Mouse (Mus musculus) thymus, adult 2 months (tissue): ENCODE results near the gene Mypop. TPM values are rescaled to one million over a fixed set of nuclear protein-coding genes. Genes with fewer than 3 reads are reported as not detected.

Source experiments
- DNase-seq: peaks from one replicate; pipeline ENCODE4 v3.0.0; 2021
- H3K27ac ChIP-seq: fragments of 200-500 bp; 2 replicates; pipeline ENCODE4 v1.5.1; 2012; ENCODE audit warnings: low read length, control low read depth; ENCODE audit not compliant: control insufficient read depth, insufficient read depth
- H3K27me3 ChIP-seq: fragments of 200-500 bp; 2 replicates; pipeline ENCODE4 v1.6.1; 2012; ENCODE audit warnings: mild to moderate bottlenecking, low read length, moderate library complexity, mixed read lengths; ENCODE audit not compliant: control insufficient read depth, insufficient read depth
- H3K36me3 ChIP-seq: fragments of 200-500 bp; 2 replicates; pipeline ENCODE4 v1.6.1; 2012; ENCODE audit warnings: mild to moderate bottlenecking, low read length, moderate library complexity; ENCODE audit not compliant: control insufficient read depth, insufficient read depth
- H3K4me1 ChIP-seq: fragments of 200-500 bp; replicated peaks from 2 replicates; pipeline ENCODE4 v1.6.1; 2012; ENCODE audit warnings: low read length; ENCODE audit not compliant: control insufficient read depth, insufficient read depth
- H3K4me3 ChIP-seq: fragments of 200-500 bp; 2 replicates; pipeline ENCODE4 v1.5.1; 2012; ENCODE audit warnings: mild to moderate bottlenecking, low read length, control low read depth, moderate library complexity; ENCODE audit not compliant: control insufficient read depth, insufficient read depth
- CTCF ChIP-seq: fragments of 200-500 bp; IDR thresholded peaks from 2 replicates; pipeline ENCODE4 v1.5.1; 2012; ENCODE audit warnings: mild to moderate bottlenecking, control low read depth, low read length, moderate library complexity, borderline replicate concordance; ENCODE audit not compliant: control insufficient read depth, poor library complexity, insufficient read depth; ENCODE audit errors: extremely low read depth
- POLR2A ChIP-seq: fragments of 200-500 bp; IDR thresholded peaks from 2 replicates; pipeline ENCODE4 v1.6.1; 2012; ENCODE audit warnings: mild to moderate bottlenecking, low read length, control low read depth, moderate library complexity; ENCODE audit not compliant: control insufficient read depth, poor library complexity, insufficient read depth; ENCODE audit errors: extremely low read depth
- WGBS: fragments of 180-500 bp; shearing (Covaris S2); methylation state at CpG from one replicate; pipeline ENCODE4 v1.1.7; 2018; 5-methylcytosine and 5-hydroxymethylcytosine counted together
- polyA plus RNA-seq: library from polyadenylated mRNA; depleted of rRNA; stranded (reverse); fragments of >200 nt; gene quantifications from 2 replicates; pipeline ENCODE4 v1.2.3, GENCODE M21; 2012; rRNA removed

Gene Mypop
- polyA plus RNA-seq, 1 experiment = 5.0 TPM

- no peak for DNase-seq
- no peaks in the 10 kb centered on the region for H3K27me3 ChIP-seq
- peaks cover 79% of the 10 kb centered on the region for H3K36me3 ChIP-seq
- no peaks in the 10 kb centered on the region for H3K4me1 ChIP-seq
- 97% methylated on average over 11 of the region's 11 CpGs for WGBS
- H3K4me3 ChIP-seq = no peak overlapping the region
- no peak for TF ChIP-seq CTCF
- TF ChIP-seq POLR2A = no peak
- H3K27ac ChIP-seq = no peak overlapping the region
These were observed 55.4 kb downstream of the Mypop start for GRCm38 (mm10) chr7:19046286-19047069.

GRCm38 (mm10) chr7:19048006-19048527, 57.0 kb downstream of the Mypop start:
- Histone ChIP-seq H3K27me3 (no peaks in the 10 kb centered on the region), H3K36me3 (peaks cover 64% of the 10 kb centered on the region), H3K27ac (no peak overlapping the region), H3K4me3 (no peak overlapping the region), H3K4me1 (no peaks in the 10 kb centered on the region)
- no peak for TF ChIP-seq CTCF
- no peak for TF ChIP-seq POLR2A
- no peak for DNase-seq
- 79% methylated on average over 14 of the region's 14 CpGs for WGBS

GRCm38 (mm10) chr7:19049252-19049651, 58.2 kb downstream of the Mypop start:
- no peak for DNase-seq
- no peak for TF ChIP-seq POLR2A
- TF ChIP-seq CTCF = no peak
- no peaks in the 10 kb centered on the region for H3K27me3 ChIP-seq
- H3K36me3 ChIP-seq = peaks cover 54% of the 10 kb centered on the region
- no peaks in the 10 kb centered on the region for H3K4me1 ChIP-seq
- no peak overlapping the region for H3K4me3 ChIP-seq
- H3K27ac ChIP-seq = no peak overlapping the region
- WGBS = 93% methylated on average over 5 of the region's 5 CpGs

- no peak overlapping the region for H3K27ac ChIP-seq
- TF ChIP-seq POLR2A (no peak), CTCF (no peak)
- no peak for DNase-seq
- WGBS = 93% methylated on average over 8 of the region's 8 CpGs
- peaks cover 45% of the 10 kb centered on the region for H3K36me3 ChIP-seq
- no peak overlapping the region for H3K4me3 ChIP-seq
- H3K27me3 ChIP-seq = no peaks in the 10 kb centered on the region
- H3K4me1 ChIP-seq = no peaks in the 10 kb centered on the region
These were observed 59.1 kb downstream of the Mypop start for GRCm38 (mm10) chr7:19050172-19050571.

- no peaks in the 10 kb centered on the region for H3K27me3 ChIP-seq
- DNase-seq = no peak
- no peak overlapping the region for H3K4me3 ChIP-seq
- TF ChIP-seq CTCF = no peak
- TF ChIP-seq POLR2A = no peak
- no peak overlapping the region for H3K27ac ChIP-seq
- WGBS = 93% methylated on average over 4 of the region's 4 CpGs
- peaks cover 36% of the 10 kb centered on the region for H3K36me3 ChIP-seq
- H3K4me1 ChIP-seq = no peaks in the 10 kb centered on the region
These were observed 60.1 kb downstream of the Mypop start for GRCm38 (mm10) chr7:19051161-19051560.

Other genes with a start within 250 kb of the Mypop start
- gene Psg19, start 192.7 kb upstream of the Mypop start, polyA plus RNA-seq = not detected in 2 replicates
- 0.09 TPM in 2 replicates for gene Psg17, start 169.6 kb upstream of the Mypop start, polyA plus RNA-seq
- 1.1 and 1.6 TPM in 2 replicates for gene Mill2, start 151.3 kb upstream of the Mypop start, polyA plus RNA-seq
- gene Pglyrp1, start 119.9 kb upstream of the Mypop start, polyA plus RNA-seq = 49.8 and 59.4 TPM in 2 replicates
- 56.5 and 67.1 TPM in 2 replicates for gene Ccdc61, start 80.8 kb upstream of the Mypop start, polyA plus RNA-seq
- 0.39 and 0.40 TPM in 2 replicates for gene Nova2, start 65.4 kb upstream of the Mypop start, polyA plus RNA-seq
- gene Nanos2, start 3.8 kb upstream of the Mypop start, polyA plus RNA-seq = 0.12 TPM in 1 of 2 replicates, not detected in the other
- gene Irf2bp1, start 12.8 kb downstream of the Mypop start, polyA plus RNA-seq = 67.2 and 76.3 TPM in 2 replicates
- gene Foxa3, start 32.3 kb downstream of the Mypop start, polyA plus RNA-seq = 0.51 and 0.69 TPM in 2 replicates
- 150 and 189 TPM in 2 replicates for gene Sympk, start 33.1 kb downstream of the Mypop start, polyA plus RNA-seq
- 0.05 and 0.18 TPM in 2 replicates for gene Rsph6a, start 63.4 kb downstream of the Mypop start, polyA plus RNA-seq
- 50.7 and 55.6 TPM in 2 replicates for gene Dmwd, start 85.0 kb downstream of the Mypop start, polyA plus RNA-seq
- gene Dmpk, start 92.6 kb downstream of the Mypop start, polyA plus RNA-seq = 108 and 154 TPM in 2 replicates
- 14.8 and 20.0 TPM in 2 replicates for gene Six5, start 103.3 kb downstream of the Mypop start, polyA plus RNA-seq
- gene Gm4969, start 127.1 kb downstream of the Mypop start, polyA plus RNA-seq = 0.24 and 0.31 TPM in 2 replicates
- 29.2 and 30.1 TPM in 2 replicates for gene Fbxo46, start 128.6 kb downstream of the Mypop start, polyA plus RNA-seq
- gene Qpctl, start 158.0 kb downstream of the Mypop start, polyA plus RNA-seq = 15.3 and 18.2 TPM in 2 replicates
- 32.8 and 36.7 TPM in 2 replicates for gene Snrpd2, start 158.5 kb downstream of the Mypop start, polyA plus RNA-seq
- 0.73 and 0.79 TPM in 2 replicates for gene Gipr, start 174.9 kb downstream of the Mypop start, polyA plus RNA-seq
- gene Eml2, start 185.2 kb downstream of the Mypop start, polyA plus RNA-seq = 38.9 and 40.3 TPM in 2 replicates
- gene Gpr4, start 221.3 kb downstream of the Mypop start, polyA plus RNA-seq = 4.2 and 5.5 TPM in 2 replicates
- 46.5 and 46.7 TPM in 2 replicates for gene Opa3, start 237.1 kb downstream of the Mypop start, polyA plus RNA-seq